Mouse (Mus musculus): ENCODE measurements around the gene Smad6.

Gene Smad6

DNA sequence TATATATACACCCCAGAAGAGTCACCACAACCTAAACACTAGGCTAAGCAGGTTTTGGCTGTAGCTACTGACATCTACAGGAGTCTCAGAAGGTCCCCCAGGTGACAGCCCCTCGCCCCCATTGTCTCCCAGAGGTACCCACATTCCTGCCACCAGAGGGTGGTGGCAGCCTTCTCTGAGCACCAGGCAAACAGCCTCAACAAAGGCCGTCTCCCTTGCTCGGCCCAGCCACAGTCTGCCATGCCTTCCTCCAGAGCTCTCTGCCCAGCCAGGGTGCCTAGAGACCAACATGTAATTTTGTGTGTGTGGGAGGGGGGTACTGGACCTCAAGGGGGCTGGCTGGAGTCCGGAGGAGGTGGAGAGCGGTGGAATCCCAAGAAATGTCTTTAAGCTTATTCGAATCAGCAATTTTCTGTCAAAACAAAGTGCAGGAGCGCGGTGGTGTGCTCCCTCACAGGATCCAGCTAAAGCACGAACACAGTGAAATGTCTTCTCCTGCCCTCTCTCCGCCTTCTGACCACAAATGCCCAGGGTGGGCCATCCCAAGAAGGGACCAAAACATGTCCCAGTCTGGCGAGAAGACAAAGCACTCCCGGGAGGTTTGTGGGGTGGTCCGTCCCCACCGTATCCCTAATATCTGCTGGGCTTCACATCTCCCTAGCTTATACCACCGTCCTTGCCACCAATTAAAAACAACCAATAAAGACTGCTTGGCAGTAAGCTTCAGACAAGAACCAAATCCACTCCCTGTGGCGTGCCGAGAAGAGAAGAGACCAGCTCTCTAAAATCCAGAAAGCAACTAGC, 62.5 kb downstream of the Smad6 start:
- DNase-seq, result no peak

DNA sequence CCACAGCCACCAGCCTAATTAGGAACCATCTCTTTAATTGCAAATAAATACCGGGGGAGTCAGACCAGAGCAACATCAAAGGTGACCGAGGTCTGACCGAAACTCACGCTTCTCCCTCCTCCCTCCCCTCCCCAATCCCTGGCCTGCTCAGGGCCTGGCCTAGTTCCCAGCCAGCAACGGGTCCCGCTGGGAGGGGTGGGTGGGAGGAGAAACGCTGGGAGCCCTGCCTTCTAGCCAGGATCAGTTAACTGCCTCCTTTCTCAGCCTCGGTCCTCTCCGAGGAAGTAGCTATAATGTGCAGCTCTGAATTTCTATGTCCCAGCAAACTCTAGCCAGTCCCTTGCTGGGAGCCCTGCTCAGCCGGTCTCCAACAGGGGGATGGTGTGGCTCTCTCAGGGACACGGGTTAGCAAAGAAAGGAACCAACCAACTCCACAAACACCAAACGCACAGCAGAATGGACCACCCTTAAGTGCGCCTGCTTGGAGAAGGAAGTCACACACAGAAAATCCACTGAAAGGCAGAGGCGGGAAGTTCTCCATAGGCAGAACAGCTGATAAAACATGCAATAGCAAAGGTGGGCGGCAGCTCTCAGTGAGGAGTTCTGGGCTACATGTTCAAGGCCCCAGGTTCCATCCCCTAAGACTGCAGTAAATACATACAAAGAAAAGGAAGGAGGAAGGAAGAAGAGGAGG, 63.4 kb downstream of the Smad6 start:
- no peak for DNase-seq

DNA sequence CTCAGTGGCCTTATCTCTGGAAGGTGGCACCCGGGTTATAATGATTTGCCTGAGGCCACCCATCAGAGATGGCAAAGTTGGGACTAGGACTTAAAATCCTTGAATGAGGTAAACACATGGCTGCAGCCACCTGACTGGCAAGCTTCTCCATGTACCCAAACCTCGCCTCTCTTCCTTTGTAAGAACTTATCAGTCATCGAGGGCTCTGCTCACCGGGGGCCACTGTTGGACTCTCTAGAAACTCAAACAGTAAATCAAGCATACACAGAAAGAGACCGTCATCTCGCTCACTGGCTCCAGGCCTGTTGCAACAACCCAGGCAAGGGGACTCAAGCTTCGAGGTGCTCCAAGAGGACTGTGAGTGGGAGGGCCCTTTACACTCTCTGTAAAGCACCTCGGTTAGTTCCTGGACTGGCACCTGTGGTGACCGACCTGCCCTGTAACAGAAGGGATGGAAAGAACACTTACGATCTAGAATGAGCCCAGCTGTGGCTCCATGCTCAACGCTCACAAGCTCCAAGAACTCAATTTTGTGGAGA, 64.1 kb downstream of the Smad6 start:
- no peak for DNase-seq

DNA sequence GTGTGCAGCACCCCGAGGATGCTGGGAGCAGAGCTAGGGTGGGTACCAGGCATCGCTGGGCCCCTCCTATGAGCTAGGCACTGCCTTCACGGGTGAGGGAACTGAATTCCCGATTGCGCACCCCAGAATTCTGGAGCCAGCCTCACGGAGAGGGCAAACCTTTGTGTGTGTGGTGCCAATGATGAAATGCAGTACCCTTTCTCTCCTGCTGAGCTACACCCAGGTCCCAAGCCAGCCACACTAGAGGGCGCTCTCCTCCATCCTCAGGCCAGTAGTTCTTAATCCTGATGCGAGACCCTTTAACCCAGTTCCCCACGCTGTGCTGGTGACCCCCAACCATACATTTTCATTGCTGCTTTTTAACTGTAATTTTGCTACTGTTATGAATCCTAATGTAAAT, 65.8 kb downstream of the Smad6 start:
- DNase-seq, result no peak

DNA sequence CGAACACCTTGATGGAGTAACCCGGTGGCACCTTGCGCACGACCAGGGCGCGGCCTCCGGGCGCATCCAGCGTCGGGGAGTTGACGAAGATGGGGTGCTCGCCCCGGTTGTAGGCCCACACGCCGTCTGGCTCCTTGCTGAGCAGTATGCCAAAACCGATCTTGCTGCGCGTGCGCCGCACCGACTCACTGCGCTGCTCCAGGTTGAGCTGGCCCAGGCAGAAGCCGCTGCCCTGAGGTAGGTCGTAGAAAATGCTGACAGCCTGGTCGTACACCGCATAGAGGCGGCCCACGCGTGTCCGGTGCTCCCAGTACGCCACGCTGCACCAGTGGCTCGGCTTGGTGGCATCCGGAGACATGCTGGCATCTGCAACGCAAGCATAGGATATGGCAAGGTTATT, 68.2 kb downstream of the Smad6 start:
- DNase-seq, result no peak

DNA sequence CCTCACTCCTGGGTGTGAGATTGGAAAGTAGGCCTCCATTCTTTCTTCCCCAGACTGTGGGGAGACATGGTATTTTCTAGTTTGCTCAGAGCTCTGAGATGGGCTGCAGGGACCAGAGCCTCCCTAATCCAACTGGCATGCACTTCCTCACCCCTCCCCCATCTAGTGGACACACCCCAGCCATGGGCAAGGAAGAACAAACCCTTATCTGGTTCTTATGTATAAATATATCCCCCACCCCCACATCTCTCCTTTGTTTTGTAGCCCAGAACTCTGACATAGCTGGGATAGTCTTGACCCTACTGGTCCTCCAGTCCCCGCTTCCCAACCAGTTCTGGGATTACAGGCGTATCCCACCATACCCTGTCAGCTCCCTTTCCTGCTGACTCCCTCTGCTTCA, 69.3 kb downstream of the Smad6 start:
- no peak for DNase-seq

DNA sequence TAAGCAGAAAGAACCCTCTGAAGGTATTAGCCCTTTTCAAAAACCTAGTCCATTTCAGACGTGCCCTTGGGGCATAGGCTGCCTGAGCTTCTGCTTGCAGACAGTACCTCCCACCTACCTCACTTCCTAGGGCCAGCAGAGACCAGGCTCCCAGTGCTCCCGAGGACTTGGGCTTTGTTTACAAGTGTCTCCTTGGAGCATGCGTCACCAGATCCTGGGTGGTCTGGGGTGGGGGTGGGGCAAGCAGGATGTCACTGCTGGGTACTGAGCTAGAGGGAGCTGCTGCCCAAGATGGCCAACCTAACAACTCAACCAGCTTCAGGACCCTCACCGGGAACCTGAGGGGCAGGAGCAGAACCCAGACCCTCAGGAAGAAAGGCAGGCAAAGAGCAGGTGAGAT, 71.5 kb downstream of the Smad6 start:
- no peak for DNase-seq

DNA sequence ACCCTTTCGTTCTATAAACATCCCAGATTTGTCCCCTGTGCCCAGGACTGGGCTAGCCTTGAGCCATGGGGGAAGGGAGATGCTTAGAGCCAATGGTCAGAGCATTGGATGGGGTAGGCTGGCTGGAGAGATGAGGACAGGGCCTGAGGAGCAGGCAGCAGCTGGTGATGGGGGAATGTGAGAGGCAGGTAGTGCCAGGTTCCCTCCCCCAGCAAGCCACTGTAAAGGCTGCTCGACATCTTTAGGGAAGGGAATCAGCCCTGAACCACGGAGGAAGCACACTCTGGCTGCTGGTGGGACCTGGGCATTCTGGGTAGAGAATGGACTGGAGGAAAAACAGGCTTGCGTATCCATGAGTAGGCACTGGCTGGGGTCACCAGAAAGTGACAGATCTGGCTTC, 72.5 kb downstream of the Smad6 start:
- no peak for DNase-seq

DNA sequence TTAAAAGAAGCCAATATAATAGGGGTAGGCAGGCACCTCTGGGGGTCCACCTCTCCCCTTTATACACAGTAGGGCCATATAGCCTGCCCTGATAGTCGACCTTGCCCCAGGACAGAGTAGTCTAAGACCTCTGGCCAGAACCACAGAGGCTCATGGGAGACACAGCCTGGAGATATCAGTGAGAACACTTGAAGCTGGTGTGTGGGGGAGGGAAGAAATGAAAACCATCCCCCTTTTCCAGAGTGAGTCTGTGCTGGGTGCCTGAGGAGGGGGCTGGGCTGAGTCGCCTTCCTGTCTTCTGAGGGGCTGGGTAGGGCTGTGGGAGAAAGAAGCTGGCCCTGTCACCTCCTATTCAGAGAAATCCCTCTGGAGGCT, 79.3 kb downstream of the Smad6 start:
- DNase-seq, result no peak

DNA sequence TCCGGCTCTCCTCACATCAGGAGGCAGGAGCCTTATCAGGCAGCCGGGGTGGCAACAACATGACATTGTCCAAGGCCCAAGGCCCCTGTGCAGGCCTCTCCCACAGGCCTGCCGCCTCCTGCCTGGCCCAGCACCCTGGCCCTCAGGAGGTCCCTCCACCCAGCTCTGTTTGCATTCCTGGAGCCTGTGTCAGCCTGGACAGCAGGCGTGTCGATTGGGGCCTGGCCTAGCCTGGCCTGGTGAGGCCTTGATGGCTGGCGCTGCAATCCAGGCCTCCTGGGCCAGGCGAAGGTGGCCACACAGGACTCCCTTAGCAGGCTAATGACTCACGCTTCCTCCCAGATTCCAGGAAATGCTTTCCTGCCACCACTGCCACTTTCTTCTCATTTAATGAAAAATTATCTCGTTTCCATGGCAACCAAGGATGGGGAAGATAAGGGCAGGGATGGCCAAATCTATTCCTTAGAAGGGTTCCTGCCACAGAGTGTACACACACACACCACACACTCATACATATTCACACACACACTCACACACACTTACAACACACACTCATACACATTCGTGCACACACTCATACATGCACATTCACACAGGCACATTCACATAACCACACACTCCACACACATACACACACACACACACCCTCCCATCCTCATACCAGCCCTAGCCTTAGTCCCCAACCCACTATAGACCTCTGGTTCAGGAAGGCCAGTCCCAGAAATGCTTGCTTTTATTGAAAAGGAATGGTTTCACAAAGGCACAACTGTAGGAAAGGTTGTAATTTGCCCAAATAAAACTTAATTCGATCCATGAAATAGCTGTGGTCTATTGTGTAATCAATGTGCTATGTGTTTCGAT, 79.9 kb downstream of the Smad6 start:
- DNase-seq, result no peak

DNA sequence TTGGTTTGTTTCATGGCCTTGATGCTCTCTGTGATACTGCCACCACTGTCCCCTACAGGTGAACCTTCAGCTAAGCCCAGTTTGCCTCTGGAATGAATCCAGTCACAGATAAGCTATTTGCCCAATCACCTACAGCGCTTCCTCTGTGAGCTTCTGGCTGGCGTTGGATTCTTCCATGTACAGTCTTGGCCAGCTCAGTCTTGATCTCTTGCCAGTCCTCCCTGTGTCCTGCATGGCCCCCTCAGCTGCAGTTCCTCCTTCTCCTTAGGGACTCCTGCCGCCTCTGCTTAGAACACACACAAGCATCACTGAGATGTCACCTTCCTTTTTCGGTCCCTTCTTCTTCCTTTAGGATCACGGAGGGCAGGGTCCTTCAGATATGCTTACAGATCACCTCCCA, 85.6 kb downstream of the Smad6 start:
- DNase-seq, result no peak

DNA sequence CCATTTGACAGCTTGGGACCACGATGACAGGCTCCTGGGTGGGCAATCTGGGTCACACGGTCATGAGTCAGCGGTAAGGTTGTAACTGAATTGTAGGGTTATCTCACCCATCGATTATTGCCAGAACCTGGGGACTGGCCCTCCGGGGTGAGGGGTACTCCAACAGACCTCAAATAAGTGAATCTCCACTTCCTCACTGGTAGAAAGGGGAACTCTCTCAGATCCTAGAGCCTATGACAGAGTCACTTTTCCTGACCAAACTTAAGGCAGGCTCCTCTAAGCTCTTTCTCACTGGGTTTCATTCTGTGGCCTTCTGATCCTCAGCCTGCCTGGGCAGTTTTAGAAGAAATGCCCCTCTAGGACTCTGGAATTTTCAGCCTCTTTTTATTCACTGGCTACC, 88.8 kb downstream of the Smad6 start:
- no peak for DNase-seq

DNA sequence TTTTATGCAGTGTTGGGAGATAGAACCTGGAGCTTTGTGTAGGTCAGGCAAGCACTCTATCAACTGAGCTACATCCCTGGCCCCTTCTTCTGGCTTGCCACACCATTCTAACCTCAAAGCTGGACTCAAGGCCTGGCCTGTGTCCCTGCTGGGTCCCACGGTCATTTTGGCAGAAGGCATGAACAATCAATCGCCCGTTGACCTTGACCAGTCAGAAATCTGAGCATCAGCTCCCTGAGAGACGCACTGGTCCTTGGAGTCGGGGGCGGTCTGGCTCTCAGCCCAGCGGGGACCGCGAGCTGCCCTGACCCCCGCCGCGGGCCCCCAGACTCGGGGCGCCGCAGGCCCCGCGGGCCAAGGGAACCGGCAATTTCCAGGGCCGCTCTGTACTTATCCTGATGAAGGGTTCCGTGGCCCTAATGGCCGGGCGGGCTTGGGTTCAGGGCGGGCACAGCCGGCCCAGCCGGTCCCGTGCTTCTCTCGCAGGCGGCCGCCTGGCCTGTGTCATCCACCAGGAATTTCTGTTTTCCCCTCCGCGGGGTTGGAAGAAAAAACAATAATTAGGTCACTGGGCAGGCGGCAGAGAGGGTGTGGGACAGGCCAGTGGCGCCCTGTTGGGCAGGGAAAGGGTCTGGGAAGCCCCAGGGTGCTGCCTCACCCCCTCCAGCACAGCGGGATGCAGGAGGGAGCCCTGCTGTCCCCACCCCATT, 94.4 kb downstream of the Smad6 start:
- peak; percentile 13 for DNase-seq

DNA sequence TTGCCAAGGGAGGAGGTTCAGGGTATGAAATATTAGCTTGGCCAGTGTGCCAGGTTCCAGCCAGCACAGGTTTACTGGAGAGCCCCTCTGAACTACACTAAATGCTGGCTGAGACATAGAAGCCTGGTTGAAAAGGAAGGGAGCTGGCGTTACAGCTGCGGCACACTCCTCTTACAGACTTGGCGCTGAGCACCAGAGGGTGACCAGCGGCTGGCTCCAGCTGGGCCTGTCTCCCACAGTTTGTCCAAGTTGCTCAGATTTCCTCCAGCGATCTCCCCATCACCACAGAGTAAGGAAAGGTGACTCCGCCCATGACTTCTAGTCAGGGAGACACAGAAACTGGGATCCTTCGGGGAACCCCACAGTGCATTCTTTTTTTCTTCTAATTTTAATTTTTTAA, 95.5 kb downstream of the Smad6 start:
- no peak for DNase-seq

DNA sequence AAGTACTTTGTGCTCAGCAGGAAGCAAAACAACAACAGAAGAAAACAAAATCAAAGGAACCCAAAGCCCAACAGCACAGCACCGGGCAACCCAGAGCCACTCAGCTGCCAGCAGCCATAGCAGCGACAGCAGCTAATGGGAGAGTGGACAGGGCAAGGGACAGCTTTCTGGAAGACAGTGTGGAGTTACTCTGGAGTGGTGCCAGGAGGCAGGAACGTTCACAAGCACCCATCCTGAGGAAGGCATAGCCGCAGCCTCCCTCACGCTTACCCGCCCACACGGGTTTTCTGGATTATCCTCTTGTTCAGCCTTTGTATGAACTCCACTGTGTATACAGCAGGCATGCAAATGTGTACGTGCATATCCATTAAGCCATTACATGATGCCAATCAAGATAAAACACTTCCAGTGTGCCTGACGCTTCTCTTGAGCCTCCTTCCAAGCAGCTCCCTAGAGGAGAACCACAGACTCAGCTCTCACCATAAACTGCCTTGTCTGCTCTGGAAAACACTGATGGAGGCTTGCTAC, 98.6 kb downstream of the Smad6 start:
- no peak for DNase-seq

DNA sequence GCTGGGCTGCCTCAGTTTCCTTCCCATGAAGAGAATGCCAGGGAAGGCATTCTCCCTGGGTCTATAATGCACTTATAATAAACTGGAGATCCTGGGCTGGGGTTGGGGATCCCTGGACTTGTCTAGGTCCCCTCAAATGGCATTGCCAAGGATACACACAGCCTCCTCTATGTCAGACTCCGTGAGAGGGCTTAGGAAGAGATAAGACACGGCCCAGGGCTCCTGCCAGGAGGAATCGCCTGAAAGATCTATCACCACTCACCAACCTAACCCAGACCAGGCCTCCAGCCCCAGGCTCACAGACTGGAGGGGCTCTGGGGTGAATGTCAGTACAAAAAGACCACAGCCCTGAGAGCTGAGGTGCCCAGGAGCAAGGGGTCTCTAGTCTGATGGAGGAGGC, 102.2 kb downstream of the Smad6 start:
- DNase-seq, result no peak

DNA sequence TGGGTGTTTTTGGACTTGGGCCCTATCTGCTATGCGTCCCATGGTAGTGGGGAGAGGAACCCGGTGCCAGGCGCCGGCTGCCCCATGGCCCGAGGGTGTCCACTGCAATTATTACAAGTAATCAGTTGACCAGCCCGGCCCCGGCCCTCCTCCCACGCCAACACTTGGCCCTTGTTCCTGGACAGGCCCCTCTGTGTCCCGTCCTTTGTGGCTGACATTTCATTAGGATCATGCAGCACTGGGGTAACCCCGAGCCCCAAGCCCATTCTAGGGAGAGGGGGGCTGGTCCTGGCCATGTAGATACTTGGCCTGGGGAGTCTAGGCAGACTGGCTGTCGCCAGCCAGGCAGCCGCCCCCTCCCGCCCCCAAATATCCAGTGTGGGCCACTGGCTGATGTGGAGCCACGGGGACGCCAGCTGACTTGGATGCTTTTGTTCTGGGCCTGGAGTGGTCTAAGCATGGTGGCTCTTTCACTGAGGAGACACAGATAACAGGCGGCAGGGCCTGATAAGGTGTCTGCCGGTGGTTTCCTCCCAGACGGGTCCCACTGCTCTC, 102.8 kb downstream of the Smad6 start:
- DNase-seq, result peak; percentile 18

DNA sequence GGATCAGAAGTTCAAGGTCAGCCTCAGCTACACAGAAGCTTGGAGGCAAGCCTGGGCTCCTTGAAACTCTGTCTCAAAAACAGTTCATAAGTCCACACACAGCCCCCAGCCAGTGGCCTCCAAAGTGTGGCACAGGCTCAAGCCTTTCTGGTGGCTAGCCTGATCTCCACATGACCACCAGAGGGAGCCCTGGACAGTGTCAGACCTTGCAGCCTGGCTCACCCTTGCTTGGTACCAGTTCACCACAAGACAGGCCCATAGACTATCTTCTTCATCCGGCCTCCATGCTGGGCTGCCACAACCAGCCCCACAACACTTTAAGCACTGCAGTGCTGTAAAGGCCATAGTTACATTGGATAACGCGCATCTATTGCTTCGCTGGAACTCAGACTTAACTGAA, 103.6 kb downstream of the Smad6 start:
- DNase-seq, result peak; percentile 17

DNA sequence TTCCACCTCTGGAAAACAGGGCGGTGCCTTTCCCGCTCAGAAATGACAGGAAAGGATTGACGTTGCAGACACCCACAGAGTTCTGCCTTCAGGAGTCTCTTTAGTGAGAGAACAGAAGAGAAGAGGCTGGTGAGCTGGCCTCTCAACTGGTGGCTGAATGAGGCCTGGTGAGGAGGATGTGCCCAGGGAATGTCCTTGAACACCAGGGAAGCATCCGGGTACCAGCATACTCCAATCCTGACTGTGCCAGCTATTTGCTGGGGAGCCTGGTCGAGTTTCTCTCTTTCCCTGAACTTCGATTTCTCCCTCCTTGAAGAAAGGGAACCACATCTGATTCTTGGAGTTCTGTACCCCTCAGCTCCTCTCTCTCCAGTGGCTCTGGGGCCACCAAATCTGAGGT, 105.4 kb downstream of the Smad6 start:
- no peak for DNase-seq

DNA sequence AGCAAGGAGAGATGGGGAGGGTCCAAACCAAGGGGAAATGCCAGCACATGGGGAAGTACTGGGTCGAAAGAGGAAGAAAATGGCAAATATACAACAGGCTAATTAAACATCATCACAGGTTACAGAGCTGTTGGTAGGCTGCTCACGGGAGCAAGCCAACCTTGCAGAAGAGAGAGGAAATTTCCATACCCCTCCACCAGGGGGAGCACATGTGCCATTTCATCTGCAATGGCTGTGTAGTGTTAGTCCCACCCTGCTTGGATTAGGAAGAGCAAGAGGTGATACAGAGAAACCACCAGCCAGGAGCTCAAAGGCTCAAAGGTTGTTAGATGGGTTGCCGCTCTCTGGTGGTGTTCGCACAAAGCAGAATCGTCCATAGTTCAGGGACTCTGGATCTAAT, 105.9 kb downstream of the Smad6 start:
- no peak for DNase-seq

DNA sequence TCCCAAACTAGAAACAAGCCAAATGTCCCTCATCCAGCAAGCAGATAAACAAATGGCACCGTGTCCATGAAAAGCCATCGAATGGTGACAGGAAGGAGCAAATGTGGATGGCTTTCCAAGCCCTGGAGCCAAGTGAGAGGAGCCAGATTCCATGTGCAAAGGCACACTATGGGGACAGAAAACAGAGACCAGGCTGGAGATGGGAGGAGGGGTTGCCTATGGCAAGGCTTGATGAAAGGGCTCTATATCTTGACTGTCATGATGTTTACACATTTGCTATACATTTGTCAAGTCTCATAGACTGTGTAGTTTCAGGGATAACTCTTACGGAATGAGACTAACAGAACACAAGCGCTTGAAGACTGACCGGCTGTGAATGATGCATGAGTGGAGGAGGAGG, 106.9 kb downstream of the Smad6 start:
- no peak for DNase-seq

DNA sequence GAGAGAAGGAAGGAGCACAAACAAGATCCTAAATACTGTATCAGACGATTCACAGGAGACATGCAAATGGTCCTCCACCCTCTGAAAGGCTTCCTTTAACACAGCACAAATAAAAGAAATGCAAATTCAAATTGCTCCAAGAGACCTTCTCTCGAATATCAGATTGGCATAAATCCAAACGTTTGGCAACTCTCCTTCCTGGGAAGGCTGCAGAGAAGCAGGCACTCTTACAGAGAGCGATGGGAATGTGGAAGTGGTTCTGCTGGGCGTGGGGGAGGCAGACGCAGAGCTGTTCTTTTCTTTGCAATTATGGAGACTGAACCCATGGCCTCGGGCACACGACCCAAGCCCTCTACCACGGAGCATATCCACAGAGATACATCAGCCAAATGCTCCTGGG, 109.8 kb downstream of the Smad6 start:
- DNase-seq, result no peak
